Mouse (Mus musculus): ENCODE measurements around the gene 4931428L18Rik.
A peak's percentile ranks its signal among the peaks of the same experiment; 100 is the strongest.

Gene 4931428L18Rik

GRCm38 (mm10) chr1:31222564-31222963 is at the start of gene 4931428L18Rik, which contains the start of gene Pih1d3:
4931428L18Rik (minus strand) TSS chr1:31222684.
Pih1d3 (plus strand) TSS chr1:31222838.
- ATAC-seq (ENCODE audit: insufficient number of reproducible peaks, low FRiP score, low TSS enrichment) = no peak

DNA sequence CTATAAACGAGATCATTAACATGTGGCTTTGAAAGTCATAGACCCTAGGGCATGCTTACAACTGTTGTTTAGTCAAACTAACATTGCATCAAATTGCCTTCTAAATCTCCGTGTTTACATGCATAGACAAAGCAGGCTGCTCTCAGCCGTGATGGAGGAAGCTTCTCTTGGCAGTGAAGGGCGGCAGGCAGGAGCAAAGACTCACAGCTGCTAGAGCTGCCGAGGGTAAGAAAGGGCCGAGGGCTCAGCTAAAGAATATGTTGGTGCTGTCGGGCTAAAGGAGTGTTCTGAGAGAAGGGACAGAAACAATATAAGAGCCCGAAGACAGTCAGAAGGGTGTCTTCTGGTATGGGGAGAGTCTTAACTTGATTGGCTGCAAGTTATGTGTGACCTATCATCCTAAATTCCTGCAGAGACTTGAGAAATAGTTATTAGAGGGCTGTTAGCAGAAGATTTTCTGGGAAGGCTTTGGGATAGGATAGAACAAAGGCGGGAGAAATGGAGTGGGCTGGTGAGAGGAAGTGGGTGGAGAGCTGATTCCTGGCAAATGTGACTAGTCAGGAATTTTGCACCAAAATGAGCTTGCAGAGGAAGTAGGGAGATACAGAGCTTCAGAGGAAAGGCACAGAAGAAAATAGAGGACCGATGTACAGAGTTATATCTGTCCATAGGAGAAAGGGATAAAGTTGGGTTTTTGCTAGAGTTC is 37.9 kb upstream of the 4931428L18Rik start:
- ATAC-seq (ENCODE audit: insufficient number of reproducible peaks, low FRiP score, low TSS enrichment) = no peak

- ATAC-seq (ENCODE audit: insufficient number of reproducible peaks, low FRiP score, low TSS enrichment) = 0 out of 2 replicates have a peak, but pooled peaks have one; percentile 36
Observed at GRCm38 (mm10) chr1:31233319-31234036, 11.0 kb upstream of the 4931428L18Rik start.

DNA sequence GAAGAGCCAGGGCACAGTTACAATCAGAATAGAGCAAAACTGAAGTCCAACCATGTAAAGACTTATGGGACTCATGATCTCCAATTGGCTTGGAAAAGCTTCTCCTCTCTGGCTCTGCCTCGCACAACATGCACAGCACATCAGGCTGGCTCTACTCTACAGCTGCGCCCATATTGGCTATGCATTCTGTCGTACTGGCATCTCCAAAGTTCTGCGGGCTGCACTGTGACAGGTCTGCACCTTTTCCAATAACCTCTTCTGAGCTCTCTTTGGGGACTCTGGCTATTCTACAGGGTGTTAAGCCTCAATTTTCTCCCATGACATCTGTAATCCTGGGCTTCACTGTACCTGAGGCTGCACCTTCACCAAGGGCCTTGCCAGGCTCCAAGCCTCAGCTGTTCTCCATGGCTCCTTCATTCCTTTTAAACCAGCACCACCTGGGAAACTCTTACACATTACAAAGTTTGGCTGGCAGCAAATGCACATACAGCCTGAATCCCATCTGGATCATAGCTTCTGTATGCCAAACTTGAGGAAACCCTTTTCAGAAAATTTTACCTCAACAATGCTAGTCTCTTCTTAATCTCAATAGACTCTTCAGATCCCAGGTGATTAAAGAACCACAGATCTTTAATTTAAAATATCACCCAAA is 1.8 kb downstream of the 4931428L18Rik start:
- no peak for ATAC-seq (ENCODE audit: insufficient number of reproducible peaks, low FRiP score, low TSS enrichment)

GRCm38 (mm10) chr1:31214831-31215230 is 7.7 kb downstream of the 4931428L18Rik start:
- no peak for ATAC-seq (ENCODE audit: insufficient number of reproducible peaks, low FRiP score, low TSS enrichment)

- 0 out of 2 replicates have a peak, but pooled peaks have one; percentile 58 for ATAC-seq (ENCODE audit: insufficient number of reproducible peaks, low FRiP score, low TSS enrichment)
Observed at GRCm38 (mm10) chr1:31210144-31210543, 12.3 kb downstream of the 4931428L18Rik start.

DNA sequence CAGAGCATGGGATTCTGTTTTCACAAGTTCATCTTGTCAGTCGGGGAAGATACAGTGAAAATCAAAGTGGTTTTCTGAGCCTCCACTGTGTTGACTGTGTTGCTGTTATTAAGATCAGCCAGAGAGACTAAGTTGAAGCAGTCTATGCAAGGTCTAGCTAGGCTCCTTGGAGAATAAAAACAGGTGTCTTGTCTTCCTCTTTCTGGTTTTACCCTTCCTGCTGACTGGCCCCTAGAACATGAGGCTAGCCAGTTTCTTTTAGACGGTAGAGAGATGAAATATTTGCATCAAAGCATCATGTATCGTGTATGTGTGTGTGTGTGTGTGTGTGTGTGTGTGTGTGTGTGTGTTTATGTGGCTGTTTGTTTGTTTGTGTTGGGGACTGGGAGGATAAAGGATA is 16.7 kb downstream of the 4931428L18Rik start:
- ATAC-seq (ENCODE audit: insufficient number of reproducible peaks, low FRiP score, low TSS enrichment) = no peak

DNA sequence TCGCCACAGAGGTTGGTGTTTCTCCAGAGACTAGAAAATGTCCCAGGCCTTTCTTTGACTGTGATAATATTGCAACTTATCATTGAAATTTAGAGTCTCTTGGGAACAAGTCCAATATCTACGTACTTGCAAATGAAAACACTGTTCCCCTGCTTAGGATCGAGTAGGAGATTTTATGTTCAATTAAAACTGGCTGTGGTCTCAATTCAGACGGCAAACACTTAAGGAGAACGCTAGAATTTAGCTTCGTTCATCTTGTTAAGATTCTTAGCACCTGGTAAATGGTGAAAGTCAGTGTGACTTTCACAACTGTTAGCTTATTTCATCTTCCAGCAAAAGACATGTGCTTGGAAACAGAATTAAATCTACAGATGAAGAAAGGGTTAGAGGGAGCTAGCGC is 17.1 kb downstream of the 4931428L18Rik start:
- no peak for ATAC-seq (ENCODE audit: insufficient number of reproducible peaks, low FRiP score, low TSS enrichment)

GRCm38 (mm10) chr1:31203771-31204170 is 18.7 kb downstream of the 4931428L18Rik start:
- ATAC-seq (ENCODE audit: insufficient number of reproducible peaks, low FRiP score, low TSS enrichment) = no peak

- ATAC-seq (ENCODE audit: insufficient number of reproducible peaks, low FRiP score, low TSS enrichment) = no peak
Observed at GRCm38 (mm10) chr1:31196959-31197358, 25.5 kb downstream of the 4931428L18Rik start.

DNA sequence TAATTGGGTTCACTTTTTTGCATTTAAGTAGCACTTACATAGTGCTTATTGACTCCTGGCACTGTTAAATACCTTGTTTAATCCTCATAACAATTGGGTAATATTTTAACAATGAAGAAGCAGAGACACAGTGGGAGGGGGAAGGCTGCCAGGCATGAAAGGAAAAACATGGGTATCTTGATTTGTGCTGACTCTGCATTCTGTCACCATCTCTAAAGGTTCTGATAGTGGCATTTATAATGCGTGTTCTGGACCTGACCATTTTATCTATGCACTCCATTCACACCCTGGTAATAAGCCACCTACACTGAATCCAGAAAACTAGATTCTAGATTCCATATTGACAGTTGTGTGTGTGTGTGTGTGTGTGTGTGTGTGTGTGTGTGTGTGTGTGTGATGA is 26.9 kb downstream of the 4931428L18Rik start:
- ATAC-seq (ENCODE audit: insufficient number of reproducible peaks, low FRiP score, low TSS enrichment) = no peak

DNA sequence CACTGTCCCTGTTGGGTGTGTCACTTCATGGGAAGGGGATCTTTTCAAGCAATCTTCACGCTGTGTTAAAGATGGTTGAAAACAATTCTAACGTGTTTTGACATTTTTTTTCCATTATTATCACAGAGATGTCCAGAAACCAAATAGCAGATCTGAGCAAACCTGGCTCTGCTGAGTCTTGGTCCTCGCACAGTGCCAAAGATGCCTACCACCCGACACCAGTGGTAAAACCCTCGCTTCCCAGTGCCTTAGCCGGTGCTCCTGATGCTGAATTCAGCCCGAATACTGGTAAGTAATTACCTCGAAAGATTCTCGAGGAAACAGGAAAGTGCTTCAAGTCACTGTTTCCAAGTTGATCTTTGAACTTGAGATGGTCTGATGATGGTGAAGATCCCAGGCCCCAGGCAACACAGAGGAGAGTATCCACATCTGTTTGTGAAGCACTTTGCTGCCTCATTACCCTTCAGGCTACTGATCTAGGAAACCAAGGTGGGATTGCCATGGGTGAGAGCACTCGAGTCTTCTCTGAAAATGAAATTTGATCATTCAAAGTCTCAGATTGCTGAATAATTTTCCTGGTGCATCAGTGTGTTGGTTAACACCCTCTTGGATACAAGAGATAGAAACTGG is 32.1 kb downstream of the 4931428L18Rik start:
- ATAC-seq (ENCODE audit: insufficient number of reproducible peaks, low FRiP score, low TSS enrichment) = no peak

DNA sequence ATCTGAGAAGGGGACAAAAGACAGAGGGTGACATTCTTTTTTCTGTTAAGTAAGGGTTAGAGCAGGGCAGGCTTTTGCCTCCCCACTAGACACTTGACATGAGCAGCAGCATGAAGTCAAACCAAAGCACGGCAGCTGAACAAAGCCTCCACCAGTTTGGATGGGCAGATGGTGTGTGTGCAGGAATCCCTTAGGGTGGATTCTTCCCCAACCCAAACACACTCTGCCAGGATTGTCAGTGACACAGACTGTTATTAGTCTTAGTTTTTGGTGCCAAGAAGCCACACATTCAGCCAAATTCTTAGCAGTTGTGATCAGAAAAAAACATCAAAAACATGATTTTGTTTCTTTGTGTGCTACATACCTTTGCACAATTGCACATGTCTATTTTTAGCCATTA is 44.2 kb downstream of the 4931428L18Rik start:
- ATAC-seq (ENCODE audit: insufficient number of reproducible peaks, low FRiP score, low TSS enrichment) = peak; percentile 74; the same call in 1 of the 2 replicates

- no peak for ATAC-seq (ENCODE audit: insufficient number of reproducible peaks, low FRiP score, low TSS enrichment)
Observed at GRCm38 (mm10) chr1:31176101-31176500, 46.4 kb downstream of the 4931428L18Rik start, which contains the start of gene Lgsn. Lgsn (plus strand) TSS chr1:31176401.

GRCm38 (mm10) chr1:31175401-31175800 is 47.1 kb downstream of the 4931428L18Rik start:
- ATAC-seq (ENCODE audit: insufficient number of reproducible peaks, low FRiP score, low TSS enrichment) = no peak

DNA sequence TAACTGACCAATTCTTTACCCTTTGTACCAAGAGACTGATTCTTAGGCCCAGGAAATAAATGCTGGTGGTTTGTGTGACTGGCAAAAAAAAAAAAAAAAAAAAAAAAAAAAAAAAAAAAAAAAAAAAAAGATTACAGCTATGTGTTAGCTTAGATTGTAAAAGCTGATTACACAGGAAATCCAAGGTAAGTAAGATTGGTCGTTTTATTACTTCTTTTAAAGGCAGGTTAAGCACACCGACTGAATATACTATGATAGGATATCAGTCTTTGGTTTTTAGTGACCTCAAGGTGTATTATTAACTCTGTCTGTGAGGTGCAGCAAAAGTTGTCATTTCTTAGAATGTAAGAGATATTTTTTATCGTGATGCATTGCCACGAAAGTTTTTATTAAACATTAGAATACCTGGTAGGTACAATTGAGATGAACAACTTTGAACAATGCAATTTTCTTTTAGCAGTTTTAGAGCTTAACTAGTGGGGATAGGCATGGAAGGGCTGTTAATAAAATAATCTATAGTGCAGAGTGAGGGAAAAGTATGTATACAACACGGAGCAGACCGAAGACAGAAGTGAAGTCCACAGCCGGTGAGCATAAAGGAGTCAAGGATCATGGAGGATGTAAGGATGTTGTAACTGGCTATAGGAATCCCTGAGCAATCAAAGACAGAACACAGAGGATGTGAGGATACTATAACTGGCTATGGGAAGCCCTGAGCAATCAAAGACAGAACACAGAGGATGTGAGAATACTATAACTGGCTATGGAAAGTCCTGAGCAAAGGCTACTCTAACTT is 57.0 kb downstream of the 4931428L18Rik start:
- no peak for ATAC-seq (ENCODE audit: insufficient number of reproducible peaks, low FRiP score, low TSS enrichment)

DNA sequence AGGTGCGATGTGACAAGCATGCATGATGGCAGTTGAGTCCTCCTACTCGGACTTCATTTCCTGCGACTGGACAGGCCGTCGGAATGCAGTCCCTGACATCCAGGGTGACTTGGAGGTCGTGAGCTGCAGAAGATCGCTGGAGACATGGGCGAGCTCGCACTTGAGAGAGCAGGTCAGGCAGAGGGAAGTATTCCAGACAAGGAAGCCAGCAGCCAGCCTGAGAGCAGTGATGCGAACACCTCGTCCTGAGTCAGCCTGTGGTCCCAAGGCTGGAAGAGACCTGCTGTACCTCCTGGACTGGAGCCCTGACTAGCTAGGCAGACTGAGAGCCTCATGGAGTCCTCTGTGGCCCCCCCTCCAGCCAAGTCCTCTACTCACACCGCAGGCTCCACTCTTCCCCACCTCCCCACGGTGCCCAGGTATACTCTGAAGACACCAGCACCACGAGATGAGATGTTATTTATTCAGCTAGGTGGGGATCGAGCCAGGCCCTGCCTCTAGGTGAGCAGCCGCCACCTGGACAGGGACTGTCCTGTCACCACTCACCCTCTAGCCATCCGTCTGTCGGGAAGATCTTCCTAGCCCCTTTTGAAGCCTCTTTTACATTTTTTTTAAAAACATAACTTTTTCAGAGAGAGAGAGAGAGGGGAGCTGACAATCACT is 57.8 kb downstream of the 4931428L18Rik start:
- ATAC-seq (ENCODE audit: insufficient number of reproducible peaks, low FRiP score, low TSS enrichment) = peak; percentile 40; the same call in 1 of the 2 replicates

DNA sequence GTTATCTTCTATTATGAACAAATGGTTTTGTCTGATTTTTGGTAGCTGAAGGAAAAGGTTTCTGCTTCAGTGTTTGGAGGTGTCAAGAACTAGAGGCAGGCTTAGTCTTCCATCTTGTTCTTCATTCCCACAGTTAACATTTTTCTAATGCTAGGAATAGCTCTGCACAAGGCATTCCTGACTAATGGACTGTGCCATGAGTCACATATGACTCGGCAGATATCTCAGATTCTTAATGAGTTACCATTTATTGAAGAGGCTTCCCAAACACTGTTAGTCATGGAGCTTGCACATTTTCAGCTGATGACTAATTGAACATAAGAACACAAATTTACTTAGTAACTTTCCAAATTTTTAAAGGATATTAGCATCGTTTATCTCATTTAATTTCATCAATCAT is 65.6 kb downstream of the 4931428L18Rik start:
- no peak for ATAC-seq (ENCODE audit: insufficient number of reproducible peaks, low FRiP score, low TSS enrichment)

DNA sequence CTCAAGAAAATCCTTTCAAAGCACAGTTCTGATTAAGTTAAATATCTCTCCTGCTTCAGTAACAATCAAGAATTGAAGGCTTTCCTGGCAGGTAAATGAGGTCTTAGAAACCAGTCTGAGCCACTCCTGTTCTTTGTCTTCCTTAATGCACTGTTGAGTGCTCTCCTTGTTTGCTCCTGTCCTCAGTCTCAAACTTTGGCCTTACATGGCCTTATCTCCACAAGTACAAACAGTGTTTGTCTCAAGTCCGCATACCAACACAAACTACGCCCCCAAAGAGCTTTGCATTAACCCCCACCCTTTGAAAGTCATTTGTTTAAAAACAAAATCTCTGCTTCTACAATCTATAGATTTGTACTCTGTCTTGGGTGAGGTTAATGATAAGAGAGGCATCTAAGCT is 66.3 kb downstream of the 4931428L18Rik start:
- ATAC-seq (ENCODE audit: insufficient number of reproducible peaks, low FRiP score, low TSS enrichment) = no peak

All from cerebellum, adult (tissue).